Mouse (Mus musculus) frontal cortex, adult (tissue): ENCODE data around the gene Tmem184b.

Experiments used
- ATAC-seq: cut with Nextera tagmentation; 2 replicates; pipeline ENCODE4 v1.9.2; 2017; ENCODE audit warnings: mild to moderate bottlenecking, moderate library complexity, mixed read lengths; ENCODE audit not compliant: low TSS enrichment

Tmem184b gene

DNA sequence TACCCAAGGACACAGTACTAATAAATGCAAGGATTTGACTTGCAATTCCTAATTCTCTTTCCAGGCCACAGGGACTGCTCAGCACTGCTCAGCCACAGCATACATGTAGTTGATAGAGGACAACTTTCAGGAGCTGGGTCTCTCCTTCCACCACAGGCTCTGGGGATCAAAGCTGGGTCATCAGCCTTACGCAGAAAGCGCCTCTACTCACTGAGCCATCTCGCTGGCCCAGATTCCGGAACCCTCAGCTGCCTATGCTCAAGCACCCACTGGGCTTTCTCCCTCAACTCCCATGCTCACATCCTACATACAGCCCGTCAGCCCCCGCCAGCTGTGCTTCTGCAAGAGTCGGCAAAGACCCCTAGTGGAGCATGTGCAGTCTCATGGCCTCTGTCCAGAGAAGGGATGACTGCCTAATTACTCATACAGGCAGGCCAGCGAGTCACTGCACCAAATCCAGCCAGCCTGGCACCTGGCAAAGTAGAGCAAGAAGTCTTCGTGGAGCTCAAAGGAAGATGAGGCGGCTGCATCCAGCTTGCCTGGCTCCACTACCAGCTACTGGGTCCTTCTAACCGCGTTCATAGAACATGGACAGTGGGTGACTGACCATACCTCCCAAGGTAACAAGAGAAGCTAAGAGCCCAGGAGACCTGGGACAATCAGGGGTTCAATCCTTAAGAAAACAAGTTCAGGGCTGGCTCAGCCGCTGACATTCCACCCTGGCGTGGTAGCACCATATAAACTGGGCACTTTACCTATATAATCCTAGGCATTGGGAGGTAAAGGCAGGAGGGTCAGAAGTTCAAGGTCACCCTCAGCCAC, 3.9 kb downstream of the Tmem184b start:
- ATAC-seq = no peak

DNA sequence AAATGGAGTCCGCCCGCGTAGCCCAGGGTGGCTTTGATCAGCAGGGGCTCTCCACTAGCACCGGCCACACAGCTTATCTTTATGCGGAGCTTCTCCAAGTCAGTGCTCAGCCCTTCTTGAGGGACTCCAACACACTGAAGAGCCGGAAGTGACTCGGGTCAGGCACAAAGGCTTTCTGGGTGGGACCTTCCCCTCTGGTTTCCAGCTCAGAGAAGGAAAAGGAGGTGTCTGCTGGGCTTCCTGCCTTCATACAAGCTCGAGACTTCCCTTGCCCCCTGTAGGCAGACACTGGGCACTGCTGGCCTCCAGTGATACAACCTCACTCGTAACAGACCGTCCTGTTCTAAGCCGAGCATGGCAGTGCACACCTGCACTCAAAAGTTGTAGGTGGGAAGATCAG, 6.6 kb downstream of the Tmem184b start:
- no peak for ATAC-seq

DNA sequence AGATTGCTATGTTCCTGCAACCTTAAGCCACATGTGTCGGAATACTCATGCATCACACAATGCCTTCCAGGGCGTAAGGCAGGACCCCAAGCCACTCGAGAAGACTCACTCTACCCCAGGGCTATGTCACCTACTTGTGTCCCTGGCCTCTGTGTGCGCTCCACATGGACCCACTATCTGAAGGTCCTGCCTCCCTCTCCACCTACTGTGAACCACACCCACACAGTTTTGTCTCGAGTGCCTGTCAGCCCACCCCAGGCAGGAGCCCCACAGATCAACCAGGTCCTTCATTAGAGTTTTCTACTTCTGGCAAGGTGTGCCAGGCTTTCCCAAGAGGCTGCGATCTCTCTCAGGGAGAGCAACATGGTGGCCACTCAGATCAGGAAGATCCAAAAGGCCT, 8.1 kb downstream of the Tmem184b start:
- no peak for ATAC-seq

DNA sequence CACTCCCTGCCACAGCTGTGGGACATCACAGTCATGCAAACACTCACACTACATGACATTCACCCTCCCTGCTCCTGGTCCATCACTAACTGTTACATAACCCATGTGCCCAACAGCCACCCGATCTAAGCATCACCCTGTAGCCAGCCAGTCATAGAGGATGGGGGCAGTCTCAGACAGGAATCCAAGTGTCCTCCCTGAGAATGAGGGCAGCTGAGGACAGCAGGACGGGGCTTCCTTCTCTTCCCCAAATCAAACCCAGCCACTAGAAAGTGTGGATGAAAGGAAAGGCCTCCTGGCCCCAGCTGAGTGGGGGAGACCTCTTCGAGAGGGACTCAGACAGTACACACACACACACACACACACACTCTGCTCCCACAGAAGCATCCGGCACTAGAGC, 8.5 kb downstream of the Tmem184b start:
- peak; percentile 29; the same call in 1 of the 2 replicates for ATAC-seq

DNA sequence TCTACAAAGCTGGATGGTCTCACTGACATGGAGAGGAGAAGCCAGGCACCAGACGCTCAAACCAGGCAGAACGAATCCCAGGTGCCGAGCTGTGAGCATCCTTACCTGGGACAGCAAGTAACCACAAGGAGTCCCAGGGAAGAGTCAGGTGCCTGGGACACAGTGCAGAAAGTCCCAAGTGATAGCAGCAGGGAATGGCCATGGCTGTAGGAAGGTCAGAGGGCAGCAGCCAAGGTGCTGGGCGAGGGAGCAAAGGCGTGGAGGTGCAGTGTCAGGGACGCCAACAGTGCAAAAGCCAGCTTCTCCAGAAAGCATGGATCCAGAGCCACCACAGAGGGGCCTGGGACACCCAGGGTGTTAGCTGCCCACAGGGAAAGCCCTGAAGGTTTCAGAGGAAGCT, 10.3 kb downstream of the Tmem184b start:
- ATAC-seq = no peak

DNA sequence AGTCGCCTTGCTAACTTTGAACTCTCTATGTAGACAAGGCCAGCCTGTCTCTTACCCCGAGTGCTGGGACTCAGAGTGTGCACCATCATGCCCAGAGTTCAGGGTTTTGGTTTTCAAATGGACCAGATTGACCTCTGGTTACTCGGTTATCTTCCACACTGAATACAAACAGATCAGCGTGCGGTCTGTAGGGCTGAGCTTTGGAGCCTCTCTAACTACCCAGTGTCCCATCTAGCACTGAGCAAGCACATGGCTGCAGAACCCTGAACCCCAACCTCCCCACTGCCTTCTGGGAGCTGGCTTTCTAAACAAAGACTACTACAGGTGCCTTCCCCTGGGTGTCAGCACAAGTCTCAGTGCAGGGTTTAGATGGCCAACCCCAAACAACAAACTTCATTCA, 10.8 kb downstream of the Tmem184b start:
- no peak for ATAC-seq

DNA sequence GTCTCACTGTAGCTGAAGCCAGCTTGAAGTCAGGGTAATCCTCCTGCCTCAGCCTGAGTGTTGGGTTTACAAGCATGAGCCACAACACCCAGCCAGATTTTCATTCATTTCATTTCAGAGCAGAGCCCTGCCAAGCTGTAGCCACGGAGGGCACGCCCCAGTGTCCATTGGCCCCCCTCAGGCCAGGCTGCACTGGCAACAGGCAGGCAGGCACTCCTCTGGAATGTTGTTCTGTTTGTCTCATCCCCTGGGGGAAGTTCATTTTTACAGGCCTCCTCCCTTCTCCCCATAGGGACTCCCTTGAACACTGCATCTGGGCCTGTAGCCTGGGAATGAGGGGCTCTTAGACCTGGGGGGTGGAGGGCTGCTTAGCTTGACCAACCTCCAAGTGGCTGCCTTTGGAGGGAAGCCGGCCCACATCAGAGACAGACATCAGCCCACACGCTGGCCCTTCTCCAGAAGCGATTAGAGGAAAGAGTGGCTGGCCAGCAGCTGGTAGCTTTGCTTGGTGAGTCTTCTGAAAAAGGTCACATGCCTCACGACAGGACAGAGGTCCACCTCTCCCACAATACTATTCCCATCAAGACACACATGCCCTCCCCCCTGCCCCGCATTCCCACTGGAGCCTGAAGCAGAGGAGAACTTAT, 11.8 kb downstream of the Tmem184b start:
- no peak for ATAC-seq

DNA sequence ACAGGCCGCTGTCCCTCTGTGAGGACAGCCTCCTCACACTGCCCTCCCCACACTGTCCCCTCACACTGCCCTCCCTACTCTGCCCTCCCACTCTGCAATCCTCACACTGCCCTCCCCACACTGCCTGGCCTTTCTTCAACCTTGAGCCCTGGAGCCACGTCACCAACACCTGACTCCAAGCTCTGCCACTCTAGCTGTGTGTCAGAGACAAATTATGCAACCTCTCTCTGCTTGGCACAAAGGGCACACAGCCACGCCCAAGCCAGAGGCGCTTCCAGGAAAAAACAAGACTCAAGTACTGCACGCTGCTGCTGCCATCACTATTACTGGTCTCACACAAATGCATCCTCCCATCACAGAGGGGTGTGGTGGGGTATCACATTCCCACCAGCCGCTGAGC, 12.9 kb downstream of the Tmem184b start:
- ATAC-seq = no peak

DNA sequence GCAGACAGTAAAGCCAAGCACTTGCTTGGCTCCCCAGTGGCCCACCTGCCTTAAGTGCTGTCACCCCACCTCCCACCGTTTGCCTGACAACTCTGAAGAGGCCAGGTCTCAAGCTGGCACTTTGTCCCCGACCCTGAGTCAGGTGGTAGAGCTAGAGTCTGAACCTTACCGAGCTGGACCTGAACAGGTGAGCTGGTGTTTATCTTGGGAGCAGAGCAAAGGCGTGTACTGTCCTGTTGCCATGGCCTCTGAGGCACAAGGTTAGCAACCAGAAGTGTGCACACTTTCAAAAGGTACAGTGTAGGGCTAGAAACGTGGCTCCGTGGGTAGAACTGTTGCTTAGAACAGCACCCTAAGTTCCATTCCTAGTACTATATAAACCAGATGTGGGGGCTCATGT, 15.2 kb downstream of the Tmem184b start:
- no peak for ATAC-seq

DNA sequence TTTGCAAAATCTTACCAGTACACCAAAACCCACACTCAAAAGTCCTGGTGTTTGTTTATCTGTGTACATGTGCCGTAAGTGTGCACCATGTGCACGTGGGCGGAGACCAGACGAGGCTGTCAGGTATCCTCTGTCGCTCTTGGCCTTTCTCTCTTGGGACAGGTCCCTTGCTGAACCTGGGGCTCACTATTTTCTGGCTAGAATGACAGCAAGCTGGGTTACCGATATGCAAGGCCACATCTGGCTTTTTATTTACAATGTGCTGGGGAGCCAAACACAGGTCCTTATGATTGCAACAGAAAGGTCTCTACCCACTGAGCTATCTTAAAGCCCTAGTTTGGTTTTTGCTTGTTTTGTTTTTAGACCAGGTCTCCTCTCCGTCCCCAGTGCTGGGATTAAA, 15.8 kb downstream of the Tmem184b start:
- no peak for ATAC-seq

DNA sequence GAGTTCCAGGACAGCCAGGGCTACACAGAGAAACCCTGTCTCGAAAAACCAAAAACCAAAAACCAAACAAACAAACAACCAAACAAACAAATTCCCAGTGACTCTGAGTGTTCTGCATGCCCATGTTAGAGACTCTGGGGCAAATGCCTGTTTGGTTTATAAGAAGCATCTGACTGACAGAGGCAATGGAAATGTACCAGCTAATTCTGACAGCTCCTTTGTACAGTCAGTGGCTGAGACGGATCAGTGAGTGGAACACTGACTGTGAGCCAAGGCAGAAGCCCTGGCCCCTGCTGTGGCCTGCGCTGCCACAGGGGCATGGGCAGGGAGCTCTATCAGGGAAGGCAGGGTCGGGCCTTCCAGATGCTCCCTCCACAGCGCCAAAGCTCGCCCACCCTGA, 16.3 kb downstream of the Tmem184b start:
- ATAC-seq = no peak

DNA sequence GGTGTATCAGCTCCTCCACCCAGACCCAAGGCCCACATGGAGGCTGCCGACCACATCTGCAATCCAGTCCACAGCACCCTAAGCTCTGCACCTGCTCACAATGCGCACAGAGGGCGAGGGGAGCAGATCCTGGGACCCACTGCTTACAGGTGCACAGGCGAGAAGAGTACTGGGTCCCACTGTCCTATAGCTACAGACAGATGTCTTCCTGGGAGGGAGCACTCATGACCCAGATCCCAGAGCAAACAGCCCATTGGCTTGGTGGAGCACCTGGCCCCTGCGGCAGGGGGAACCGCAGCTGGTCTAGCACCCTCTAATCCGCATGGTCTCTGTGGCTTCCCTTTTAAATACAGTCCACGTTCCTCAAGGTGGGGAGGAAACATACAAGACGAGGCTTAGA, 21.7 kb downstream of the Tmem184b start:
- no peak for ATAC-seq

DNA sequence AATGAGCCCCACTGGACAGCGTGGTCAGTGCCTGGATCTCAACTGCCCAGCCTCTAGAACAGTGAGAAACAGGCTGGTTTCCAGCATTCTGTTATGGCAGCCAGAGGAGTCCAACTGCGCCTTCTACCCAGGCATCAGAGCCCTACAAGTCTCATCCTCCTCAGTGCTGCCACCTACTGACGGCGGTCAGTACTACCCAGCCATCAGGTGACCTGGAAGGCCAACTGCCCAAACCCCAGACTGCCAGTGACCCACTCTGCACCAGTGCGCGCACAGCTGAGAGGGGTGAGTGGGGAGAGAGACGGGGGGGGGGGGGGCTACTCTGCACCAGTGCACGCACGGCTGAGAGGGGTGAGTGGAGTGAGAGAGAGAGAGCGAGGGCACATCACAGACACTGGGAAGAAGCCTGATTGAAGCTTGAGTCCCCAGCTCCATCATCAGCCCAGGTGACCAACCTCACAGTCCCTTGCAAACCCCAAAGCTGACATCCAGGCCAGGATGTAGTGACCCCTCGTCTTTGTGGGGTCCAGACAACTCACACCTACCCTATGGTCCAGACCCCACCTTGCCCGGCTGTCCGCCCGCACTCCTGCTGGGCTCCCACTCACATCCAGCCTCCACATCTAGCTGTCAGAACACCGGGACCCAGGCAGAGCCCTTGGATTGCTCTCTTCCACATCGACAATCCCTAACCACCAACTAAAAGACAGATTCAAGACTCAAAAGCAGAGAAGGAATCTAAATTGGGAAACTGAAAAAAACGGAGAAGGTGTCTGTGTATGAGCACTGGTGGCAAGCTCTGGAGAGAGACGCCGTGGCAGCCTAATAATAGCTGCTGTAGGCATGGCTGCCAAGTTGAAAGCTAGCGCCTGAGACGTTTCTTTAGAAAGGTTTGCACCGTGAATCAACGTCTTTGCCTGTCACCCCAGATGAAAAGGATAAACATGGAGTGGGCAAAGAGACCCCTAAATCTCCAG, 22.6 kb downstream of the Tmem184b start:
- ATAC-seq = peak; percentile 73

DNA sequence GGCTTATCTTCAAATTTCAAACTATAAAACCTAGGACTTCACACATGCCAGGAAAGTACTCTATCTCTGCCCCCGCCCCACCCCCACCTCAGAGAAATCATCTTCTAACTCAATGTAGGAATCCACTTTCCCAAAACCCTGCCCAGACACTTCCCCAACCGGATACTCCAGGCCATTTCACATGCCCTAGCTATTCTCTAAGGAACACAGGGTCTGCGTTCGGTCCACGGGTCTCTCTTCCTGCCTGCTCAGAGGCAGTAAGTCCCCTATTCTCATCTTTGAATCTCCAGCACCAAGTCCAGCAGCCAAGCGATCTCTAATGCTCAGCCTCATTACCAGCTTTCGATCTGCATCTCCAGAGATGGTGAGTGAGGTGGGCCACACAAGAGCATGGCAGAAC, 23.7 kb downstream of the Tmem184b start:
- no peak for ATAC-seq

DNA sequence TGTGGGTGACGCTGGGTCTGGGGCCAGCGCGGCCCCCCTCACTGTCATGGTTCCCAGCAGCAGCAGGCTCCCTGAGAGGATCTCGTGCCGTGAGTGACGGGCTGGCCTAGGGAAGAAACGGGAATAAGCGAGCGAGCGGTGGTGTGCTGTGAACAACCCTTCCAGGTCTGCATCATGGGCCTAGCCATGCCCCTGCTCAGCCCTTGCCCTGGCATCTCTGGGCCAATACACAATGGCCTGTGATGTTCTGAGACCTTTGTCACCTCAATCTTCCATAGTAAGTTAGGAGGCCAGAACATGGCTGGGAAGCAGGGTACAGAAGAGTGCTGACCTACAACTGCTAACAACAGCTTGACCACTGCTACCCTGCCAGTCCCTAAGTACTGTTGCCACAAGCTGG, 24.8 kb downstream of the Tmem184b start:
- no peak for ATAC-seq

DNA sequence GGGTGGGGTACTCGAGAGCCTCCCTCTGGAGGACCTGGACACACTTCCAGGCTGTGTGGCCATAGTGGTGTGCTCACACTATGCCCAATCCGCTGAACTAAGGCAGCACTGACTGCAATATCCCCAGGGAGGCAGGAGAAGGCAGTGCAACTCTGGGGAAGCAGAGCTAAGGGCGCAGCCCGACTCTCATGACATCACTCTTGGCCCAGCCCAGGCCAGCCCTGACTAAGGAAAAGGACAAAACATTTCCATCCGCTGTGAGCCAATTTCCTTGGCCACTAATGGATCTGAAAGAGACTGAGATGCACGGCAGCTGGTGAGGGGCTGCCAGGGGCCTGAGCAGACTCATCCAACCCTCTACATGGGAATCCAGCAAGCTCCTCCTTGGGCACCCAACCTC, 25.7 kb downstream of the Tmem184b start:
- ATAC-seq = peak; percentile 48; the same call in 1 of the 2 replicates

DNA sequence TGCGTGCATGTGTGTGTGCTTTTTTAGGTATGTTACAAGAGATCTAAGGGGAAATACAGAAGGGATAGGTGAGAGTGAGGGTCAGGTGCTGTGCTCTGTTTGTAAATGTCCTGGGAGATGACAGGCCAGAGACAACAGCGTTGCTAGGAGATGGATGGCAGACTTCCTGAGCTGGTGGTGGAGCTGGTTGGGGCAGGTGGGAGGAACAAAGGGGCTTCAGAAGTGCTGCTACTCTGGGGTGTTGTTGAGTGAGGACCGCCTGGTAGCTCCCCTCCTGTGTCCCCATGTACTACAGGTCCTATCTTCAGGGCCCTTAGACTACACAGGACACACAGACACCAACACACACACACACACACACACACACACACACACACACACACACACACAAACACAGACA, 28.6 kb downstream of the Tmem184b start:
- no peak for ATAC-seq

DNA sequence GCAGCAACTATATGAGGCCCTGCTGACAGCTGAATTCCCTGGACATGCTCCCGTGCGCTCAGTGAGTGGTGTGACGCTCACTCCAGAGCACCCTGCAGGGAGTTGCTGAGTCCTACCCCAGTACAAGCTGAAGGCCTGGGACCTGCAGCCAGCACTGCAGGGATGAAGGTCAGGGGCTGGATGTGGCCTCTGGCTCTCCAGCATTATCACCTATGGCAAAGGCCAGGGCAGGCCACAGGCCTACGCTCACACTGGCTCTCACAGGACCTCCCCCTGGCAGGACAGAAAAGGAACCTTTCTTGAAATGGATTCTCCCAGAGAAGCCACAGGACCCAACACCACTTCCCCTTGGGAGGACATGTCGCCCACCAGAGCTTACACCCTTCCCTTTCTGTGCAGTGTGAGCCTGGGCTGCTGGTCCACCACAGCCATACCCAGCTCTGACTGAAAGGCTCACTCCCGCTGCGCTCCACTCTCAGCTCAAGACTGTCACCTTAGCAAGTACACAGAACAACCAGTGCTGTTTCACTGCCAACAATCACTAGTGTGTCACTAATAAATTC, 33.0 kb downstream of the Tmem184b start:
- ATAC-seq = no peak

DNA sequence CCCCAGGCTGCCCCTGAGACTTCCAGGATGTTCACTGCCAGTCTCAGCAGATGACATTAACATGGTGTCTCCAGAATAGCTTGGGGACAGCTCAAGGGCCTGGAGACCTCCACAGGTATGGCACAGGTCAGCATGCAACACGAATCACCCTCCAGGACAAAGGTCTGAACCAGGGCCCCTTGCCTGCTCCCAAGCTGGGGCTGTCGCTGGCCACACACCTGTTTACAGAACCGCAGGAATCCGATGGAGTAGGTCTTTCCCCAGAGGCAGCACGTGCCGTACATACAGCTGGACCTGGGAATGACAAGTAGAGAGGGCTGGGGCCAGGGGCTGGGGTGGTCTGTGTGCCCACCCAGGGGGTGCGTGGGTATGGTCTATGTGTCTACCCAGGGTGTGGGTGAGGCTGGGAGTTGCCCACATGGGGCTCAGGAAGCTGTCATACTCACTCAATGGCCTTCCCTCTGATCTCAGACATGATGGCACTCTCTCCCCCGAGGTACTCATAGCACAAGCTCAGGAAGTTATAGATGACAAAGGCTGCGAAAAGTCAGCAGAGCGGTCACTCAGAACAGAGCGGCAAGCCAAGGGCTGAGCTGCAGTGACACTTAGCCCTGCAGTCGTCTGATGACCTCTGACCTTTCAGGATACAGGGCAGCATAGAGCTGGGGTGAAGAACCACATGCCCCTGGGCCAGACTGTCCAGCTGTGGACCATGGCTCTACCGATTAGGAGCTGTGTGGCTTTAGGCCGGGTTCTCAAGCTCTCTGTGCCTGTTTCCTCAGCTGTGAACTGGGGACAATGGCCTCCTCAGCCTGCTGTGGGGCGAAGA, 33.7 kb downstream of the Tmem184b start:
- no peak for ATAC-seq

DNA sequence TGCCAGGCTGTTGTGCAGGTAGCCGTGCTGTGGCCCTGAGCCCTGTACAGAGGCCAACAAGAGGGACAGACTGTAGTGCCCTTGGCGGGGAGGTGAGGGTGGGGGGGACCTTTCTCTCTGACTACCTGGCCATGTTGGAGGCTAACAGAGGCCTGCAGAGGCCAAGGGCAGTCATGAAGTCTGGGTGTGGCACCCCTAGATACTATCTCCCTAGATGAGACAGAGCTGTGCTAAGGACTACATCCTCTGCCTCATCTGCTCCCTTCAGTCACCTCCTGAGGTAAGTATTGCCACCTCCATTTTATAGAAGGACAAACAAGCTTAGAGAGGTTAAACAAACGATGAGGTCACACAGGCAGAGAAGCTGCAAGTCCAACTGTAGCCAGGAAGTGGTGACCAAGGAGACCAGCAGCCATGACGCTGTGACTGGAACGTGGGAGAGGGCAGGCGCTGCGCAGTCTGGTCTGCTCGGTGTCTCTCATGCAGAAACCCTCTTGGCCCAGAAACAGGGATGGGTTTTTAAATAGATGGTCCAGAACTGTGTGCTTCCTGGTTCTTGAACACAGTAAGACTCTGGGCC, 34.4 kb downstream of the Tmem184b start:
- ATAC-seq = no peak

DNA sequence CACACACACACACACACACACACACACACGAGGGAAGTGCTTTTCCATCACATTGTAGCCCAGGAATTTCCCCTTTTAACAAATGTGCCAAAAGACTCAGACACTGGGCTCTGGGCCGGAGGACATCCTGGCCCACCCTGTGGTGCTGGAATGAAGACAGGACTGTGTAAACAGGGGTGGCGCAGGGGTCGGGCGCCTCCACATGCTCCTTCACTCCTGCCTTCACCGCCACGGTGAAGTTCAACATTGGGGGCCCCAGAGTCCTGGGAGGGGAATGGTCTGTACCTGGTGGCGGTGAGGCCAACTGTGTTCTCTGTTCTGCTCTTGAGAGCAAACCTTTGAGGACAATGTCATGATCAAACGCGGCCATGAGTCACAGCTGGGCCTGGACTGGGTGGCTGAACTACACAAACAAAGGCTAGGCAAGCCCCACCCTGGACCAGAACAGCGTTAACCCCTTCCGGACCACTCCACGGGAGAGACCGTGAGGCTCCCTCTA, 35.0 kb downstream of the Tmem184b start:
- ATAC-seq = no peak
